Mouse (Mus musculus): ENCODE measurements around the gene Micall2.
"Not testable (repeated sequence)": the region's sequence is repeated elsewhere in the genome, so short reads cannot be mapped to it uniquely, and the experiment has no call there.

DNA sequence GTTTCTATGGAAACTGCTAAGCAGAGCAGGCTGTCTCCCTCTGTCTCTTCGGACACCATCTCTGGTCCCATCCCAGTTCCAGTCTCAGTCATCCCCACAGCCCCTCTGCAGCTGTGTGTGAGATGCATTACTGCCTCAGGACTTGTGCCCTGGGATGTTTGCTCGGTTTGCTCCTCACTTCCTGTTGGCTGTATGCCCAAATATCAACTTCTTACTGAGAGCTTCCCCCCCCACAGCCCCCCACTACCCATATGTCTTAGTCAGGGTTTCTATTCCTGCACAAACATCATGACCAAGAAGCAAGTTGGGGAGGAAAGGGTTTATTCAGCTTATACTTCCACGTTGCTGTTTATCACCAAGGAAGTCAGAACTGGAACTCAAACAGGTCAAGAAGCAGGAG, 6.5 kb upstream of the Micall2 start:
- TF ChIP-seq CTCF (conservative IDR thresholded peaks at IDR 0.05; ENCODE audit: insufficient read depth, insufficient read length, low read depth, low read length); POLR2A (IDR thresholded peaks at IDR 0.05; ENCODE audit: low read depth, low read length): not testable (repeated sequence)

All from kidney, adult 2 months (tissue).